Mouse (Mus musculus) lung, adult 2 months (tissue): Measurements from ENCODE around the gene Rom1.
"Not testable (repeated sequence)": the region's sequence is repeated elsewhere in the genome, so short reads cannot be mapped to it uniquely, and the experiment has no call there.

Experiments
- CTCF ChIP-seq: fragments of 200-500 bp; IDR thresholded peaks from 2 replicates; pipeline ENCODE4 v1.5.1; 2011; ENCODE audit warnings: mild to moderate bottlenecking, low read length, control low read depth; ENCODE audit not compliant: insufficient read depth
- POLR2A ChIP-seq: fragments of 200-500 bp; IDR thresholded peaks from 2 replicates; pipeline ENCODE4 v1.6.1; 2011; ENCODE audit warnings: low read depth, mild to moderate bottlenecking, control low read depth, low read length, borderline replicate concordance; ENCODE audit errors: extremely low read depth

DNA sequence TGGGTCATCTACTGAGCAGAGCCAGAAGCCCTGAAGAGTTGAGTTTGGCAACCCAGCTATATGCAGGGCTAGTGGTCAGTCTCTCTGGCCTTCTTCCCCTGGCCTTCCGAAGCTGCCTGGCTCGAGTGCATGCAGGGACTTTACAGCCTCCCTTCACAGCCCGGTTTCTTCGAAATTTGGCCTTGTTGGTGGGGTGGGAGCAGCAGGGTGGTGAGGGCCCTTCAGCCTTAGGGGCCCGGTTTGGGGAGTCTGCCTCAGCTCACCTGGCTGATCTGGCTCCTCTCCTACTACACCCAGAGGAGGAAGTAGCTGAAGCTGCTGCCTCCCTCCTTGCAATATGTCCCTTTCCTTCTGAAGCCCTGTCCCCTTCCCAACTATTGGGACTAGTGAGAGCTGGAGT is 32.9 kb downstream of the Rom1 start:
- TF ChIP-seq CTCF, POLR2A: not testable (repeated sequence)
